Mouse (Mus musculus) neutrophil, adult 5-6 weeks (primary cell): ENCODE data around the gene Ano9. TPM values are rescaled to one million over a fixed set of nuclear protein-coding genes. Genes with fewer than 3 reads are reported as not detected.

ENCODE experiments used
- total RNA-seq: library from RNA; stranded (forward); fragments of 200-1000 nt; gene quantifications from 2 replicates; pipeline ENCODE4 v1.2.3, GENCODE M21; 2017

The Ano9 gene
- total RNA-seq, 1 experiment from 2014 or later, result not detected

Other genes starting within 250 kb of the Ano9 start
- 96.6 and 110 TPM in 2 replicates for gene Psmd13, start 235.8 kb downstream of the Ano9 start, total RNA-seq
- gene Sirt3, start 235.5 kb downstream of the Ano9 start, total RNA-seq, result 14.5 and 20.1 TPM in 2 replicates
- not detected in 2 replicates for gene Cox8b, start 217.4 kb downstream of the Ano9 start, total RNA-seq
- gene Nlrp6, start 196.9 kb downstream of the Ano9 start, total RNA-seq, result 0.47 TPM in 1 of 2 replicates, not detected in the other
- gene Pgghg, start 176.4 kb downstream of the Ano9 start, total RNA-seq, result 15.0 and 17.9 TPM in 2 replicates
- gene Ifitm5, start 167.5 kb downstream of the Ano9 start, total RNA-seq, result 12.8 and 18.0 TPM in 2 replicates
- not detected in 2 replicates for gene Gm45717, start 161.9 kb downstream of the Ano9 start, total RNA-seq
- 514 and 537 TPM in 2 replicates for gene Ifitm2, start 161.8 kb downstream of the Ano9 start, total RNA-seq
- gene Ifitm1, start 150.6 kb downstream of the Ano9 start, total RNA-seq, result 416 and 446 TPM in 2 replicates
- gene Ifitm3, start 107.0 kb downstream of the Ano9 start, total RNA-seq, result 187 and 230 TPM in 2 replicates
- 105 and 120 TPM in 2 replicates for gene Ifitm6, start 99.9 kb downstream of the Ano9 start, total RNA-seq
- gene Gm17387, start 88.7 kb downstream of the Ano9 start, total RNA-seq, result not detected in 2 replicates
- gene B4galnt4, start 56.7 kb downstream of the Ano9 start, total RNA-seq, result not detected in 2 replicates
- gene Pkp3, start 39.6 kb downstream of the Ano9 start, total RNA-seq, result 10.5 and 11.0 TPM in 2 replicates
- 21.0 and 21.9 TPM in 2 replicates for gene Sigirr, start 17.2 kb downstream of the Ano9 start, total RNA-seq
- 4.2 and 6.3 TPM in 2 replicates for gene Ptdss2, start 4.6 kb upstream of the Ano9 start, total RNA-seq
- gene Rnh1, start 55.1 kb upstream of the Ano9 start, total RNA-seq, result 41.0 and 51.8 TPM in 2 replicates
- 13.7 and 23.8 TPM in 2 replicates for gene Hras, start 76.2 kb upstream of the Ano9 start, total RNA-seq
- 1.9 and 3.9 TPM in 2 replicates for gene Lrrc56, start 76.4 kb upstream of the Ano9 start, total RNA-seq
- gene Lmntd2, start 96.3 kb upstream of the Ano9 start, total RNA-seq, result 2.6 and 3.2 TPM in 2 replicates
- gene Rassf7, start 98.1 kb upstream of the Ano9 start, total RNA-seq, result 7.1 and 9.0 TPM in 2 replicates
- 82.6 and 97.8 TPM in 2 replicates for gene Phrf1, start 111.0 kb upstream of the Ano9 start, total RNA-seq
- gene Irf7, start 148.7 kb upstream of the Ano9 start, total RNA-seq, result 122 and 134 TPM in 2 replicates
- gene Cdhr5, start 159.0 kb upstream of the Ano9 start, total RNA-seq, result not detected in 2 replicates
- gene Sct, start 161.3 kb upstream of the Ano9 start, total RNA-seq, result not detected in 2 replicates
- gene Drd4, start 174.2 kb upstream of the Ano9 start, total RNA-seq, result not detected in 2 replicates
- gene Deaf1, start 209.9 kb upstream of the Ano9 start, total RNA-seq, result 23.2 and 27.9 TPM in 2 replicates
- gene Tmem80, start 209.9 kb upstream of the Ano9 start, total RNA-seq, result 24.2 and 24.7 TPM in 2 replicates
- 3.1 and 7.9 TPM in 2 replicates for gene Eps8l2, start 221.1 kb upstream of the Ano9 start, total RNA-seq